Mouse (Mus musculus): ENCODE measurements around the gene Ebna1bp2. TPM values are rescaled to one million over a fixed set of nuclear protein-coding genes. Genes with fewer than 3 reads are reported as not detected.

Gene Ebna1bp2
- polyA plus RNA-seq, 1 experiment from 2014 or later: 83.0 TPM

Other genes with a start within 250 kb of the Ebna1bp2 start
- 8.0 and 8.7 TPM in 2 replicates for gene Szt2, start 211.5 kb upstream of the Ebna1bp2 start, polyA plus RNA-seq (2015; fragmentation: Nextera tagmentation; extraction: Ambion mirVana)
- 94.7 and 99.3 TPM in 2 replicates for gene Med8, start 211.5 kb upstream of the Ebna1bp2 start, polyA plus RNA-seq (2015; fragmentation: Nextera tagmentation; extraction: Ambion mirVana)
- gene Elovl1, start 192.7 kb upstream of the Ebna1bp2 start, polyA plus RNA-seq (2015; fragmentation: Nextera tagmentation; extraction: Ambion mirVana): 36.5 and 36.6 TPM in 2 replicates
- gene Cdc20, start 183.4 kb upstream of the Ebna1bp2 start, polyA plus RNA-seq (2015; fragmentation: Nextera tagmentation; extraction: Ambion mirVana): 39.6 and 53.7 TPM in 2 replicates
- 0.27 and 0.31 TPM in 2 replicates for gene Mpl, start 163.3 kb upstream of the Ebna1bp2 start, polyA plus RNA-seq (2015; fragmentation: Nextera tagmentation; extraction: Ambion mirVana)
- gene Tie1, start 130.7 kb upstream of the Ebna1bp2 start, polyA plus RNA-seq (2015; fragmentation: Nextera tagmentation; extraction: Ambion mirVana): 13.5 and 16.6 TPM in 2 replicates
- not detected in 2 replicates for gene 2610528J11Rik, start 93.8 kb upstream of the Ebna1bp2 start, polyA plus RNA-seq (2015; fragmentation: Nextera tagmentation; extraction: Ambion mirVana)
- 0.16 and 0.30 TPM in 2 replicates for gene Tmem125, start 76.8 kb upstream of the Ebna1bp2 start, polyA plus RNA-seq (2015; fragmentation: Nextera tagmentation; extraction: Ambion mirVana)
- gene Cfap57, start within 50 bp of the Ebna1bp2 start, polyA plus RNA-seq (2015; fragmentation: Nextera tagmentation; extraction: Ambion mirVana): 2.1 and 2.5 TPM in 2 replicates
- not detected in 2 replicates for gene Olfr62, start 38.2 kb downstream of the Ebna1bp2 start, polyA plus RNA-seq (2015; fragmentation: Nextera tagmentation; extraction: Ambion mirVana)
- gene Olfr1342, start 72.0 kb downstream of the Ebna1bp2 start, polyA plus RNA-seq (2015; fragmentation: Nextera tagmentation; extraction: Ambion mirVana): not detected in 2 replicates
- not detected in 2 replicates for gene Olfr1341, start 82.7 kb downstream of the Ebna1bp2 start, polyA plus RNA-seq (2015; fragmentation: Nextera tagmentation; extraction: Ambion mirVana)
- gene Olfr1340, start 99.3 kb downstream of the Ebna1bp2 start, polyA plus RNA-seq (2015; fragmentation: Nextera tagmentation; extraction: Ambion mirVana): not detected in 2 replicates
- gene Olfr1339, start 111.4 kb downstream of the Ebna1bp2 start, polyA plus RNA-seq (2015; fragmentation: Nextera tagmentation; extraction: Ambion mirVana): not detected in 2 replicates
- gene Olfr1338, start 137.9 kb downstream of the Ebna1bp2 start, polyA plus RNA-seq (2015; fragmentation: Nextera tagmentation; extraction: Ambion mirVana): not detected in 2 replicates
- not detected in 2 replicates for gene Olfr1337, start 161.8 kb downstream of the Ebna1bp2 start, polyA plus RNA-seq (2015; fragmentation: Nextera tagmentation; extraction: Ambion mirVana)
- not detected in 2 replicates for gene Olfr1335, start 189.1 kb downstream of the Ebna1bp2 start, polyA plus RNA-seq (2015; fragmentation: Nextera tagmentation; extraction: Ambion mirVana)
- gene Olfr1333, start 215.5 kb downstream of the Ebna1bp2 start, polyA plus RNA-seq (2015; fragmentation: Nextera tagmentation; extraction: Ambion mirVana): not detected in 2 replicates
- not detected in 2 replicates for gene Olfr1331, start 243.8 kb downstream of the Ebna1bp2 start, polyA plus RNA-seq (2015; fragmentation: Nextera tagmentation; extraction: Ambion mirVana)